Mouse (Mus musculus) c-Kit-positive CD71-positive TER-119-positive erythroid progenitor cells, embryonic 14.5 days (primary cell): Measurements from ENCODE around the gene Ypel4.

Experiments used
- DNase-seq: peaks from one replicate; pipeline ENCODE4 v3.0.0-alpha.2; 2013; ENCODE audit warnings: low spot score

The Ypel4 gene

GRCm38 (mm10) chr2:84761840-84762239 is 28.0 kb downstream of the Ypel4 start:
- DNase-seq: no peak

DNA sequence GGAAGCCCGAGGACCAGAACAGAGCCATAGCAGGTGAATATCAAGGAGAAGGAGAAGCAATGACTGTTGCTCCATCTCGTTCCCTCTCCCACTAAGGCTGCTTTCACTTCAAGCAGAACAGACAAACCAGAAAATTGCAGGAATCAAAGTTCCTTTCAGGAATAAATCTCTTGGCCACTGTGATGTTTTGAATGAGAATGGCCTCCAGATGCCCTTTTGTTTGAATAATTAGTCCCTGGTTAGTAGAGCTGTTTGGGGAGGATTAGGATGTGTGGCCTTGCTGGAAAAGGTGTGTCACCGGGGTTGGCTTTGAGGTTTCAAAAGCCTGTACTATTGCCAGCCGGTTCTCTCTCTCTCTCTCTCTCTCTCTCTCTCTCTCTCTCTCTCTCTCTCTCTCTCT is 28.4 kb downstream of the Ypel4 start:
- DNase-seq: no peak

DNA sequence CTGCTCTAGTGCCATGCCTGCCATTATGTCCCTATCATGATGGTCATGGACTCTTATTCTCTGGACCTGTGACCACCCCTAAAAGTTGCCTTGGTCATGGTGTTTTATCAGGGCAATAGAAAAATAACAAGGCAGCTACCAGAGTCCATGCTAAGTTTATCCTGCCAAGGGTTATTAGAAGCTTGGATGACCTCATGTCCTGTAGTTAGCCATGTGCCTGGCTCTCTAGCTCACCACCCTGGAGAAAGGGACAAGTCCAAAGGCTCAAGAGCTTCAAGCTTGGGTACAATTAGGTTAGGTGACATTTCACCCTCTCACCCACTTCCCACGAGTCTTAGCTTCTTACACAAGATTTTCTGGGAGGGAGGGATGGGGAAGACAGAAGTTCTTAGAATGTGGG is 29.0 kb downstream of the Ypel4 start:
- DNase-seq: no peak

DNA sequence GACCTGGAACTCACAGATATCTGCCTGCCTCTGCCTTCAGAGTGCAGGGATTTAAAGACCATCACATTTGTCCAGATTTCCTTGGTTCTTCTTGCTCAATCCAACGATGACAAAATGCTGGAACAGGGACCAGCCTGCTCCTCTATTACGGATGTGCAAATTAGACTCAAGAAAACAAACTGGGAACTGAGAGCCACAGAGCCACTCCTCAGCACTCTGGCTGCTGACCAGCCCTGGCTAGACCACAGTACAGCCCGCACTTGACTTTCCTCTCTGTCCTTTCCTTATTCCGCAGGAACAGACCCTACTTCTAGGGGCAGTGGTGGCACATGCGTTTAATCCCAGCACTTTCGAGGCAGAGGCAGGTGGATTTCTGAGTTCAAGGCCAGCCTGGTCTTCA is 36.6 kb downstream of the Ypel4 start:
- DNase-seq: no peak

GRCm38 (mm10) chr2:84772454-84772853 is 38.6 kb downstream of the Ypel4 start:
- no peak for DNase-seq

DNA sequence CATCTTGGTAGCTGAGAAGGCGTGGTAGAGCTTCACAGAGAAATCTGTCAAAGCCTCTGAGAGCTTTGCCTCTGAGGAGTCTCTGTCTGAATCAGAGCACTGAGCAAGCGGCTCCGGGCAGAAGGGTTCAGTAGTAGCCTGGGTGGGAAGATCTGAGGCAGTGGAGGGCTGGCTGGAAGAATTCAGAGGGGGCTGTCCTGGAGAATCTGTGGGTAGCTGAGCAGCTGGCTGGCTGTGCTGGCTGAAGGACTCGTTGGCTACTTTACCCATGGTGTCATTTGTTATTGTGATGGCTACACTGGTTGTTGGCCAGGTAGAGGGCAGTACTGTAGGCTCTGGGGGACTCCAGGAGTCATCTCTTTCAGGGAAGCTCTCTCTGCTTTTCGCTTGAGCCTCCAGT is 39.3 kb downstream of the Ypel4 start:
- DNase-seq: no peak

DNA sequence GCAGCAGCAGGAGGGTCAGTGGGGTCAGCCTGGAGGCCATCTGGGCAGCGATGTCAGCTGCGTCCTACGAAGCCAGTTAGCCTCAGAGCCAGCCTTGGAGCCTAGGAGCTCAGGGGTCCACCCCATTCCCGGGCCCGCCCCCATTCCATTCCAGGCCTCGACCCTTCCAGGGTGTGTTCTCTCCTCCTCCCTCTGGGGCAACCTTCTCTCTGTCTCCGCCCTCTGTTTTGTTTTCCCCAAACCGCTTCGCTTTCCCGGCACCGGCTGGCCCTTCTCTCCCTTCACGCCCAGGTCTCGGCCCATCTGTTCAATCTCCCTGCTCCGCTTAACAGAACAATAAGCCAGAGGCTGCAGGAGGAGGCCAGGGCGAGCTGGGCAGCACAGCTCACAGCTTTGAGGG is 40.9 kb downstream of the Ypel4 start:
- no peak for DNase-seq

DNA sequence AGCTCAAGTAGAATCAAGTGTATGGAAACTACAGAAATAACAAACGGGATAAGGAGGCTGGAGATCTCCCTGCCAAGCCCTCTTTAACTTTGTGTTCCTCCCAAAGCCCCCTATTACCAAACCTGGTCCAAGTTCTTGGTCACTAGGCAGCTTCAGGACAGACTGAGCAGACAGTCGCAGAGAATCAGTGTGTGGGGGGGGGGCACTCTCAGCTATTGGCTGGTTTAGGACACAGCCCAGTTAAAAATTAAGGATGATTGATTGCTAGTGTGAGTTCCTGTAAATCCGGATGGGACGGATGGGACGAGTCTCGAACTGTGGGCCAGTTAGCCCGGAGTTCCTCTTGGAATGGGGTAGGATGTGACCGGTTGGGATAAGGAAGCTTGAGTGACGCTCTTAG is 41.4 kb downstream of the Ypel4 start, which contains the start of gene Serping1:
Gene Serping1, minus strand, starts transcription at position 204 of the 400 bp plus-strand sequence.
- no peak for DNase-seq

DNA sequence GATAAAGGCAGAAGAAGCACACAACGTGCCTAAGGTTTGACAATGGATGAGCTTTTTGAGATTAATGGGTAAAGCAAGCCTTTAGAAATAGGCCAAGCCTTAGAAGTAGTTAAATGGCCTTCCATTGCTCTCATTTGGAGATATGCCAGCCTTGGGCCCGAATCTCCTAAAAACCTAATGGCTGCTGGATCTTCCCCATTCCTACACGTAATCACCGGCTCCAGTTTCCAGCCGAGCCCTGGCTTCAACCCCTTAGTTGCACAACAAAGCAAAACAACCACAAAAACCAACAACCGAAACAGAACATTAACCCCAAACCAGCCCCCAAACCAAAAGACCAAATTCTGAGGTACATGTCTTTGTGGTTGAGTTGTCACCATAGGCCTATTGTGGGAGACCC is 41.8 kb downstream of the Ypel4 start:
- DNase-seq: no peak

- DNase-seq: no peak
These were observed 43.8 kb downstream of the Ypel4 start for GRCm38 (mm10) chr2:84777706-84778105.

GRCm38 (mm10) chr2:84779210-84779609 is 45.4 kb downstream of the Ypel4 start:
- DNase-seq: no peak

DNA sequence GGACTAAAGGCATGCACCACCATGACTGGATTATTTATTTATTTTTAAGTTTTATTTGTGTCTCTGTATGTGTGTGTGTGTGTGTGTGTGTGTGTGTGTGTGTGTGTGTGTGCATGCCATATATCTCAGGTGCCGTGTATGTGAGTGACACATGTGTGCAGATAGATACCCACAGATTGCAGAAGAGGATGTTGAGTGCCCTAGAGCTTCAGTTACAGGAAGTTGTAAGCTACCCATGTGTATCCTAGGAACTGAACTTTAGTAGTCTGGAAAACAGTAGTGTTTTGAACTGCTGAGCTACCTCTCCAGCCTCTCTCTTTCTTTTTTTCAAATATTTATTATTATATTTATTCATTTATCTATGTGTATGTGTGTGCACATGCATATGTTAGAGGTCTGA is 49.5 kb downstream of the Ypel4 start:
- no peak for DNase-seq

- no peak for DNase-seq
These were observed 50.1 kb downstream of the Ypel4 start for GRCm38 (mm10) chr2:84783840-84784566.
